Mouse (Mus musculus): ENCODE measurements around the gene Ubash3a. TPM values are rescaled to one million over a fixed set of nuclear protein-coding genes. Genes with fewer than 3 reads are reported as not detected.

The Ubash3a gene
- total and polyA plus RNA-seq, 3 experiments: 27.6 to 57.4 (median 30.2) TPM

DNA sequence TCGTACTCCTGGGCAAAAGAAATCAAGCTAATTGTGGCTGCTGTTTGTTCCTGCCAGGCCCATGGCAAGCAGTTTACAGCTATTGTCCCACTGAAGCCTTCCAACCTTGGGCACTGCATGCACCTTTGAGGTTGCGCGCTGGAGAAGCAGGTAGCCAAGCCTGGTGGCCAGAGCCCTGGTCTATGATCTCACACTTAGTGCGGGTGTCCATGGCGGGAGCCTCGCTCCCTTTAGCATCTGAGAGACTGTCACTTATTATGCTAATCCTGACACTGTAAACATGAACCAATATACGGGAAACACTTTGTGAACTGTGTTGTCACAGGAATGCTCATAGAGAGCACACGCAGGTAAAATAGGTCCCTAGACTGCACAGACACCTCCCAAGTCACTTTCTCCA, 66.0 kb downstream of the Ubash3a start:
- H3K9me3 ChIP-seq (replicated peaks; ENCODE audit: insufficient read depth, low read length): no peaks in the 10 kb centered on the region
- H3K4me3 ChIP-seq (ENCODE audit: control insufficient read depth in 1 of 2, insufficient read depth in 1 of 2, low read depth in 2 of 2, low read length in 2 of 2): no peak overlapping the region
- H3K79me2 ChIP-seq (ENCODE audit: control insufficient read depth, insufficient read depth, low read length, poor library complexity): no peaks in the 10 kb centered on the region
- H3K9ac ChIP-seq (ENCODE audit: control insufficient read depth, low read depth, low read length, poor library complexity, severe bottlenecking): no peak overlapping the region
- H3K36me3 ChIP-seq (ENCODE audit: control insufficient read depth in 1 of 2, insufficient read depth in 2 of 2, low read length in 2 of 2): peaks cover 0 to 5% of the 10 kb centered on the region in 2 experiments; a peak in 2 of 4 replicates
- H3K4me1 ChIP-seq (ENCODE audit: control insufficient read depth in 1 of 2, insufficient read depth in 2 of 2, low read length in 2 of 2): peaks cover 2 to 25% of the 10 kb centered on the region in 2 experiments; a peak in 3 of 4 replicates
- H3K27me3 ChIP-seq (ENCODE audit: control insufficient read depth in 1 of 2, insufficient read depth in 2 of 2, low read length in 2 of 2): no peaks in the 10 kb centered on the region
- TF ChIP-seq MXI1 (IDR thresholded peaks at IDR 0.05; ENCODE audit: low read depth, low read length) (no peak), HCFC1 (IDR thresholded peaks at IDR 0.05; ENCODE audit: low read depth, low read length) (no peak), ZNF384 (IDR thresholded peaks at IDR 0.05; ENCODE audit: low read depth, low read length) (no peak)
- no peak for DNase-seq (ENCODE audit: low read depth, low spot score)
- no peak overlapping the region for H3K27ac ChIP-seq (ENCODE audit: control insufficient read depth, low read depth, low read length)

DNA sequence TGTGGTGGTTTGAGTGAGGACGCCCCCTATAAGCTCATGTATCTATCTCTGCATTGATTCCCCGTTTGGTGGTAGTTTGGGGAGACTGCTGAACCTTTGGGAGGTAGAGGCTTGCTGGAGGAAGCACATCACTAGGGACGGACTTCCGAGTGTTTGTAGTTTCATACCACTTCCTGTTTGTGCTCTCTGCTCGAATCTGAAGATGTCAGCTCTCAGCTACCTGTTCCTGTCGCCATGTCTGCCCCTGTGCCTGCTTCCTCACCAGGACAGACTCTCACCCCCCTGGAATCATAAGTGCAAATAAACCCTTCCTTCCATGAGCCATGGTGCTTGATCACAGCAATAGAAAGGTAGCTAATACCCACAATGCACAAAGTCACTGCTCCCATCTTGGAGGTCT, 67.5 kb downstream of the Ubash3a start:
- Histone ChIP-seq H3K79me2 (ENCODE audit: control insufficient read depth, insufficient read depth, low read length, poor library complexity) (no peaks in the 10 kb centered on the region), H3K27me3 (ENCODE audit: control insufficient read depth in 1 of 2, insufficient read depth in 2 of 2, low read length in 2 of 2) (no peaks in the 10 kb centered on the region), H3K9me3 (replicated peaks; ENCODE audit: insufficient read depth, low read length) (no peaks in the 10 kb centered on the region), H3K4me3 (ENCODE audit: control insufficient read depth in 1 of 2, insufficient read depth in 1 of 2, low read depth in 2 of 2, low read length in 2 of 2) (no peak overlapping the region), H3K4me1 (ENCODE audit: control insufficient read depth in 1 of 2, insufficient read depth in 2 of 2, low read length in 2 of 2) (peaks cover 2 to 29% of the 10 kb centered on the region in 2 experiments; a peak in 3 of 4 replicates), H3K9ac (ENCODE audit: control insufficient read depth, low read depth, low read length, poor library complexity, severe bottlenecking) (no peak overlapping the region), H3K36me3 (ENCODE audit: control insufficient read depth in 1 of 2, insufficient read depth in 2 of 2, low read length in 2 of 2) (peaks cover 0 to 9% of the 10 kb centered on the region in 2 experiments; a peak in 2 of 4 replicates), H3K27ac (ENCODE audit: control insufficient read depth, low read depth, low read length) (0 out of 2 replicates have a peak overlapping the region, but pooled peaks have one; percentile 9)
- TF ChIP-seq UBTF (IDR thresholded peaks at IDR 0.05; ENCODE audit: borderline replicate concordance, insufficient read depth, low read depth, low read length) (no peak), ELF1 (IDR thresholded peaks at IDR 0.05; ENCODE audit: low read depth, low read length) (peak; percentile 33; the same call in 1 of the 2 replicates)
- no peak for DNase-seq (ENCODE audit: low read depth, low spot score)

DNA sequence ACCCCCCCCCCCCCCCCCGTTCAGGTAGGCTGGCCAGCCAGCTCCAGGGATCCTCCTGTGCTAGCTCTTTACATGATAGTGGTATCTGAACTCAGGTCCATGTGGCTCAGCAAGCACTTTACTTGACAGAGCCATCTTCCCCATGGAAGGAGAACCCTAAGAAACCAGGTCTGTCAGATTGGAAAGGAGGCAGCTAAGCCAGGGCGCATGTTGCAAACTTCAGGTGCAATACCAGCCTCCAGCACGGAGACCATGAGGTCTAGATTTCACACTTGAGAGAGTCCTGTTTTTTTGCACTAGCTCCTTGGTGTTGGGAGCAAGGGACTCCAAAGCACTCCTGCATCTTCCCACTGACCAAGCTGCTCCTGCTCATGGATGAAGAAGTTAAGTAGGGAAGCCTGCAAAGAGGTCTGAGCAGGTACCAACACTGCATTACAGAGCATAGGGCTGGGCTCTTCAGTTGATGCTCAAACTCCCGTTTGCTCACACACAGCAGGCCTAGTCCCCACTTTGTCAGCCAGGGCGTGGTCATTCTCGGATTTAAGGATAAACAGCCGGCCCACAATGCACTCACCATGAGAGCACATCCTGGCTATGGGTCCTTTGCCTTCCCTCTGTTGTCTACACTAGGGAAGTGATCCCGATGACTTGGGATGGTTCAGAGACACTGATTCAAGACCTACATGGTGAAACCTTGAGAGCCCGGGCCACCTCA, 68.7 kb downstream of the Ubash3a start:
- no peak for TF ChIP-seq JUND (IDR thresholded peaks at IDR 0.05; ENCODE audit: low read depth, low read length)
- TF ChIP-seq GATA1 (IDR thresholded peaks at IDR 0.05; ENCODE audit: low read depth, low read length): no peak
- no peak for TF ChIP-seq NELFE (IDR thresholded peaks at IDR 0.05; ENCODE audit: low read depth, low read length)
- TF ChIP-seq CHD1 (IDR thresholded peaks at IDR 0.05; ENCODE audit: low read depth, low read length): no peak
- TF ChIP-seq ELF1 (IDR thresholded peaks at IDR 0.05; ENCODE audit: low read depth, low read length): no peak
- no peak for TF ChIP-seq USF2 (IDR thresholded peaks at IDR 0.05; ENCODE audit: borderline replicate concordance in 1 of 2, insufficient read depth in 1 of 2, low read depth in 1 of 2, low read length in 2 of 2)
- no peak for TF ChIP-seq UBTF (IDR thresholded peaks at IDR 0.05; ENCODE audit: borderline replicate concordance, insufficient read depth, low read depth, low read length)
- no peak for TF ChIP-seq ETS1 (IDR thresholded peaks at IDR 0.05; ENCODE audit: low read depth, low read length)
- no peak for TF ChIP-seq RAD21 (IDR thresholded peaks at IDR 0.05; ENCODE audit: low read depth, low read length)
- TF ChIP-seq RCOR1 (IDR thresholded peaks at IDR 0.05; ENCODE audit: low read depth, low read length): no peak
- no peak for TF ChIP-seq HCFC1 (IDR thresholded peaks at IDR 0.05; ENCODE audit: low read depth, low read length)
- no peak for TF ChIP-seq KAT2A (conservative IDR thresholded peaks at IDR 0.05; ENCODE audit: low read depth, low read length)
- H3K36me3 ChIP-seq (ENCODE audit: control insufficient read depth in 1 of 2, insufficient read depth in 2 of 2, low read length in 2 of 2): peaks cover 0 to 14% of the 10 kb centered on the region in 2 experiments; a peak in 2 of 4 replicates
- H3K9me3 ChIP-seq (replicated peaks; ENCODE audit: insufficient read depth, low read length): no peaks in the 10 kb centered on the region
- peaks cover 2 to 26% of the 10 kb centered on the region in 2 experiments; a peak in 3 of 4 replicates for H3K4me1 ChIP-seq (ENCODE audit: control insufficient read depth in 1 of 2, insufficient read depth in 2 of 2, low read length in 2 of 2)
- H3K79me2 ChIP-seq (ENCODE audit: control insufficient read depth, insufficient read depth, low read length, poor library complexity): no peaks in the 10 kb centered on the region
- peak overlapping the region; percentile 52 to 58 for H3K4me3 ChIP-seq (ENCODE audit: control insufficient read depth in 1 of 2, insufficient read depth in 1 of 2, low read depth in 2 of 2, low read length in 2 of 2)
- peak; percentile 42 for DNase-seq (ENCODE audit: low read depth, low spot score)
- no peaks in the 10 kb centered on the region for H3K27me3 ChIP-seq (ENCODE audit: control insufficient read depth in 1 of 2, insufficient read depth in 2 of 2, low read length in 2 of 2)
- H3K9ac ChIP-seq (ENCODE audit: control insufficient read depth, low read depth, low read length, poor library complexity, severe bottlenecking): peak overlapping the region; percentile 23
- H3K27ac ChIP-seq (ENCODE audit: control insufficient read depth, low read depth, low read length): no peak overlapping the region
